Mouse (Mus musculus): Measurements from ENCODE around the gene Myom1. TPM values are rescaled to one million over a fixed set of nuclear protein-coding genes. Genes with fewer than 3 reads are reported as not detected.

Myom1 gene
- total and polyA plus RNA-seq, 2 experiments from 2014 or later: 0.60 to 1.2 TPM

DNA sequence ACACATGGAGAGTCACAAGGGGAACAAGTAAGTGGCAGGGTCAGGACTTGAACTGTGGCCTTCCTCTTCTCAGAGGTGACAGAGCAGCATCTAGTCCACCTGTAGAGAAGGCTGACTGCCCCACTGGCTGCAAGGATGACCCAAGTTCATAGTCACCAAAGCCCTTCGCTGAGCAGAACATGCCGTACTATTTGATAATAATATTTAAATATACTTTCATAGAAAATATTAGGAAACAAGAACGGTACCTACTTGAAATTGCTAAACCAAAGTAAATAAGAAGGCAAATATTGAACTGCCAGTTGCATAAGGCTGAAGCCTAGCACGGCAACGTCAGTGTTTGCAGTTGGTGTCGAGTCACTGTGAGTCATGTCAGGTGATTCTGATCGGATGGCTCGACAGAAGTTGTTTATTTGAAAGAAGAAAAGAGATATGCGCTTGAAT lies 86.6 kb downstream of the Myom1 start:
- H3K9ac ChIP-seq (replicated peaks; ENCODE audit: low read length, poor library complexity, severe bottlenecking): no peak overlapping the region
- H3K27me3 ChIP-seq (ENCODE audit: insufficient read depth, low read length): no peaks in the 10 kb centered on the region
- no peak overlapping the region for H3K4me2 ChIP-seq (ENCODE audit: low read depth, low read length, poor library complexity, severe bottlenecking)
- no peaks in the 10 kb centered on the region for H3K9me3 ChIP-seq (ENCODE audit: low read length)
- TF ChIP-seq CTCF (IDR thresholded peaks at IDR 0.05): no peak
- H3K4me1 ChIP-seq (ENCODE audit: insufficient read depth, low read length): no peaks in the 10 kb centered on the region
- no peak overlapping the region for H3K27ac ChIP-seq (ENCODE audit: low read depth, low read length)
- no peak for DNase-seq (ENCODE audit: low spot score)
- no peak for ATAC-seq (ENCODE audit: low FRiP score)
- H3K4me3 ChIP-seq (ENCODE audit: low read depth, low read length): no peak overlapping the region
- no peaks in the 10 kb centered on the region for H3K36me3 ChIP-seq (ENCODE audit: insufficient read depth, low read length)
- 89% methylated on average over 9 of the region's 9 CpGs for WGBS

DNA sequence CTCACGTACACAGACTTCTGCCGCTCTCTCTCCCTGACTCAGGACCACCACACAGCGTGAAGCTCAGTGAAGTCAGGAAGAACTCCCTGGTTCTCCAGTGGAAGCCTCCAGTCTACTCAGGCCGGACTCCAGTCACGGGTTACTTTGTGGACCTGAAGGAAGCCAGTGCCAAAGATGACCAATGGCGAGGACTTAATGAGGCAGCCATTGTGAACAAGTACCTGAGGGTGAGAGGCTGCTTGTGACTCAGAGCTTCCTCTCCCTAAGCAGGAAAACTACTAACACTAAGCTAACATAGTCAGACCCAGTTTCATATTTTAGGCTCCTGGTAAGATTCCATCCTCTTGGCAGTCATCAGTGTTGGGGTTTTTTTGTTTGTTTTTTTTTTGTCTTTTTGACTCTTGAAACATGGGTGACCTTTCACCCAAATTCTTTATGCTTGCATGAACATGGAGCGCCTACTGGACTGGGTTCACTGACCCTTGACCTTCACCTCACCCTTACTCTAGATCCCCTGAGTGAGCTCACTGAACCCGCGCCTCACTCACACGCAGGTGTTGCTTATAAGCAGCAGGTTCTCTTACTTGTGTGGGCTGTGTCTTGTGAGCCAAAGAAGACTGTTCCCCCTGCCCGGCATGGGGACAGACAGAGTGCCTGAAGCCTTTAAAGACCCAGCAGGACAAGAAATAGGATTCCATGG lies 87.5 kb downstream of the Myom1 start:
- no peak overlapping the region for H3K4me3 ChIP-seq (ENCODE audit: low read depth, low read length)
- no peaks in the 10 kb centered on the region for H3K4me1 ChIP-seq (ENCODE audit: insufficient read depth, low read length)
- no peak for ATAC-seq (ENCODE audit: low FRiP score)
- TF ChIP-seq CTCF (IDR thresholded peaks at IDR 0.05): no peak
- H3K9me3 ChIP-seq (ENCODE audit: low read length): no peaks in the 10 kb centered on the region
- H3K27ac ChIP-seq (ENCODE audit: low read depth, low read length): no peak overlapping the region
- DNase-seq (ENCODE audit: low spot score): no peak
- H3K9ac ChIP-seq (replicated peaks; ENCODE audit: low read length, poor library complexity, severe bottlenecking): no peak overlapping the region
- WGBS: 74% methylated on average over 11 of the region's 11 CpGs
- H3K4me2 ChIP-seq (ENCODE audit: low read depth, low read length, poor library complexity, severe bottlenecking): no peak overlapping the region
- H3K27me3 ChIP-seq (ENCODE audit: insufficient read depth, low read length): no peaks in the 10 kb centered on the region
- no peaks in the 10 kb centered on the region for H3K36me3 ChIP-seq (ENCODE audit: insufficient read depth, low read length)

DNA sequence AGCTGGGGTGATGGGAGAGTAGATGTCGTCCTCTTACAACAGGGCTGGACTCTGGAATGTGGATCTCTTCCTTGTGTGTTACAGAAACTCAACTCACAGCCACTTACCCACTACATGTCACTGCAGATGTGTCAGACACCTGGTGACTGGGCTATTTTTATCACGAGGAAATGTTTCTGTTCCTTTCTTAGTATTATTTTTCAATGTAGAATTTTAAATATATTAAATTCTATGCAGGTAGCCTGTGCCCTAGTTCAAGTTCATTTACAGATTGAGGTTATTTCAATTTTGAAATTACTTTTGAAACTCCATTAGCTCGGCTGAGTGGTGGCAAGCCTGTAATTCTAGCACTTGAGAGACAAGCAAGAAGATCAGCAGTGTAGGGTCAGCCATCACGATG lies 88.6 kb downstream of the Myom1 start:
- ATAC-seq (ENCODE audit: low FRiP score) (no peak), DNase-seq (ENCODE audit: low spot score) (no peak)
- H3K27ac ChIP-seq (ENCODE audit: low read depth, low read length): no peak overlapping the region
- H3K4me2 ChIP-seq (ENCODE audit: low read depth, low read length, poor library complexity, severe bottlenecking): no peak overlapping the region
- no peak overlapping the region for H3K9ac ChIP-seq (replicated peaks; ENCODE audit: low read length, poor library complexity, severe bottlenecking)
- no peaks in the 10 kb centered on the region for H3K9me3 ChIP-seq (ENCODE audit: low read length)
- WGBS: 81% methylated on average over 4 of the region's 4 CpGs
- no peaks in the 10 kb centered on the region for H3K36me3 ChIP-seq (ENCODE audit: insufficient read depth, low read length)
- H3K4me3 ChIP-seq (ENCODE audit: low read depth, low read length): no peak overlapping the region
- no peaks in the 10 kb centered on the region for H3K4me1 ChIP-seq (ENCODE audit: insufficient read depth, low read length)
- no peak for TF ChIP-seq CTCF (IDR thresholded peaks at IDR 0.05)
- H3K27me3 ChIP-seq (ENCODE audit: insufficient read depth, low read length): no peaks in the 10 kb centered on the region

DNA sequence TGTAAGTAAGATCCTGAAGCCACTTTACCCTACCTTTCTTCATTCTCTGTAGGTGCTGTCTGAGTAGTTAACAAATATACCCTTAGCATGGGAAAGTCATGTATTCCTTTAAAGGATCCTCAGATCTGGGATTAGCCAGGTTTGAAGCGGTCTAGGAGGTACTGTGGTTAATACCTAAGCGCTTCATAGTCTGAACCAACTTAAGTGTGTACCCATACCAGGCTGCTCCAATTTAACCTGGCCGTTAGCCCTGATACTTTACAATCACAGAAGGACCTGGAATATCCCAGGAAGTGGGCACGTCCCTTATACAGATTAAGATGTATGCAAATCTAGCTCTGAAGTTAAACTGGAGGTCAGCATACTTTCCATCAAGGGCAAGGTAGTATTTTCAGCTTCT lies 89.9 kb downstream of the Myom1 start:
- TF ChIP-seq CTCF (IDR thresholded peaks at IDR 0.05): no peak
- no peak for ATAC-seq (ENCODE audit: low FRiP score)
- no peak for DNase-seq (ENCODE audit: low spot score)
- no peaks in the 10 kb centered on the region for H3K27me3 ChIP-seq (ENCODE audit: insufficient read depth, low read length)
- H3K9ac ChIP-seq (replicated peaks; ENCODE audit: low read length, poor library complexity, severe bottlenecking): no peak overlapping the region
- 91% methylated on average over 4 of the region's 4 CpGs for WGBS
- no peak overlapping the region for H3K27ac ChIP-seq (ENCODE audit: low read depth, low read length)
- no peak overlapping the region for H3K4me3 ChIP-seq (ENCODE audit: low read depth, low read length)
- H3K4me2 ChIP-seq (ENCODE audit: low read depth, low read length, poor library complexity, severe bottlenecking): no peak overlapping the region
- no peaks in the 10 kb centered on the region for H3K36me3 ChIP-seq (ENCODE audit: insufficient read depth, low read length)
- no peaks in the 10 kb centered on the region for H3K4me1 ChIP-seq (ENCODE audit: insufficient read depth, low read length)
- H3K9me3 ChIP-seq (ENCODE audit: low read length): no peaks in the 10 kb centered on the region

- H3K4me1 ChIP-seq (ENCODE audit: insufficient read depth, low read length): no peaks in the 10 kb centered on the region
- 72% methylated on average over 5 of the region's 5 CpGs for WGBS
- H3K9me3 ChIP-seq (ENCODE audit: low read length): no peaks in the 10 kb centered on the region
- no peak for ATAC-seq (ENCODE audit: low FRiP score)
- no peak overlapping the region for H3K4me3 ChIP-seq (ENCODE audit: low read depth, low read length)
- no peak for TF ChIP-seq CTCF (IDR thresholded peaks at IDR 0.05)
- no peak for DNase-seq (ENCODE audit: low spot score)
- no peaks in the 10 kb centered on the region for H3K36me3 ChIP-seq (ENCODE audit: insufficient read depth, low read length)
- H3K27ac ChIP-seq (ENCODE audit: low read depth, low read length): no peak overlapping the region
- H3K9ac ChIP-seq (replicated peaks; ENCODE audit: low read length, poor library complexity, severe bottlenecking): no peak overlapping the region
- H3K27me3 ChIP-seq (ENCODE audit: insufficient read depth, low read length): no peaks in the 10 kb centered on the region
- H3K4me2 ChIP-seq (ENCODE audit: low read depth, low read length, poor library complexity, severe bottlenecking): no peak overlapping the region
These were observed 91.4 kb downstream of the Myom1 start for GRCm38 (mm10) chr17:71093793-71094192.

DNA sequence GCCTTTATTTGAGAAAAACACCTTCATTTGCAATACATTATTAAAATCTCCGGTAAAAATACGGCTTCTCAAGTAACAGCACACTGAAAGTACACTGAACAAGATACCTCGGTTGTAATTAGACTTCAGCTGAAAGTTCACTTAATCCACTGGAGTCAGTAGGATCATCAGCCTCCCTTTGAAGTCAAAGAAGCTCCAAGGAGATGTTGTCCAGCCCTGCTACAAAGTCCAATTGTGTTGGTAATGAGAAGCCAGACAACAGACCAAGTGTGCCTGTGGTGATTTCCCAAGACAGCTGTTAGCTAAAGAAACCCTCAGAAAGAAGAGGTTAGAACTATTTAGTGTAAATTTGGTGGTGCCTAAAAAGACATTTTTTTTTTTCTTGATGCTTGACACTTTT lies 92.0 kb downstream of the Myom1 start:
- WGBS: 36% methylated on average over 3 of the region's 3 CpGs

More for the DNA sequence above, 92.0 kb downstream of the Myom1 start:
- DNase-seq (ENCODE audit: low spot score) (no peak), ATAC-seq (ENCODE audit: low FRiP score) (no peak)
- TF ChIP-seq CTCF (IDR thresholded peaks at IDR 0.05): no peak
- H3K27me3 ChIP-seq (ENCODE audit: insufficient read depth, low read length): no peaks in the 10 kb centered on the region
- H3K27ac ChIP-seq (ENCODE audit: low read depth, low read length): no peak overlapping the region
- H3K4me3 ChIP-seq (ENCODE audit: low read depth, low read length): no peak overlapping the region
- H3K4me1 ChIP-seq (ENCODE audit: insufficient read depth, low read length): no peaks in the 10 kb centered on the region
- no peaks in the 10 kb centered on the region for H3K36me3 ChIP-seq (ENCODE audit: insufficient read depth, low read length)
- H3K4me2 ChIP-seq (ENCODE audit: low read depth, low read length, poor library complexity, severe bottlenecking): no peak overlapping the region
- no peaks in the 10 kb centered on the region for H3K9me3 ChIP-seq (ENCODE audit: low read length)
- no peak overlapping the region for H3K9ac ChIP-seq (replicated peaks; ENCODE audit: low read length, poor library complexity, severe bottlenecking)

Measured in midbrain, postnatal 0 days (tissue).